Mouse (Mus musculus): Measurements from ENCODE around the gene Med29.
A peak's percentile ranks its signal among the peaks of the same experiment; 100 is the strongest.

Med29 gene

GRCm38 (mm10) chr7:28375176-28375921 is 17.2 kb downstream of the Med29 start:
- peak; percentile 93 for DNase-seq

GRCm38 (mm10) chr7:28374647-28375046 is 17.9 kb downstream of the Med29 start:
- DNase-seq: no peak

- DNase-seq: no peak
These were observed 18.5 kb downstream of the Med29 start for GRCm38 (mm10) chr7:28373891-28374495.

- DNase-seq: peak; percentile 81
These were observed 19.4 kb downstream of the Med29 start for GRCm38 (mm10) chr7:28373131-28373581.

GRCm38 (mm10) chr7:28372251-28373108 is 20.0 kb downstream of the Med29 start, which contains the start of gene Plekhg2:
Gene Plekhg2 (minus strand): TSS chr7:28372599.
- peak; percentile 94 for DNase-seq

- DNase-seq: peak; percentile 59
These were observed 21.0 kb downstream of the Med29 start for GRCm38 (mm10) chr7:28371514-28371989.

GRCm38 (mm10) chr7:28370977-28371513 is 21.5 kb downstream of the Med29 start:
- no peak for DNase-seq

- DNase-seq: no peak
These were observed 22.5 kb downstream of the Med29 start for GRCm38 (mm10) chr7:28370051-28370450.

GRCm38 (mm10) chr7:28368276-28368920 is 24.1 kb downstream of the Med29 start:
- no peak for DNase-seq

GRCm38 (mm10) chr7:28367663-28368275 is 24.7 kb downstream of the Med29 start:
- no peak for DNase-seq

- no peak for DNase-seq
These were observed 30.0 kb downstream of the Med29 start for GRCm38 (mm10) chr7:28362441-28363060.

GRCm38 (mm10) chr7:28361647-28362341 is 30.7 kb downstream of the Med29 start:
- no peak for DNase-seq

- DNase-seq: no peak
These were observed 32.2 kb downstream of the Med29 start for GRCm38 (mm10) chr7:28360291-28360690.

GRCm38 (mm10) chr7:28359854-28360253 is 32.7 kb downstream of the Med29 start:
- DNase-seq: no peak

GRCm38 (mm10) chr7:28358431-28358830 is 34.1 kb downstream of the Med29 start:
- DNase-seq: no peak

GRCm38 (mm10) chr7:28357984-28358383 is 34.5 kb downstream of the Med29 start:
- no peak for DNase-seq

- DNase-seq: no peak
These were observed 35.5 kb downstream of the Med29 start for GRCm38 (mm10) chr7:28356981-28357380.

GRCm38 (mm10) chr7:28355221-28355620 is 37.3 kb downstream of the Med29 start:
- DNase-seq: no peak

- DNase-seq: no peak
These were observed 37.9 kb downstream of the Med29 start for GRCm38 (mm10) chr7:28354596-28354995.

GRCm38 (mm10) chr7:28354113-28354581 is 38.4 kb downstream of the Med29 start:
- no peak for DNase-seq

- DNase-seq: no peak
These were observed 39.2 kb downstream of the Med29 start for GRCm38 (mm10) chr7:28353267-28353666.
